Mouse (Mus musculus) gastrocnemius, postnatal 36 days (tissue): ENCODE data around the gene Gdpd4. TPM values are rescaled to one million over a fixed set of nuclear protein-coding genes. Genes with fewer than 3 reads are reported as not detected.

Experiments
- DNase-seq, 2 experiments: peaks; one replicate each; pipeline ENCODE4 v3.0.0; 2022
- intact Hi-C: fragments of 180-260 bp; cut with DNase I; formaldehyde crosslinking; loops from one replicate; pipeline ENCODE4 v1.15.1; 2025
- long read RNA-seq, 2 experiments: library from polyadenylated mRNA; stranded (forward); transcript quantifications; one replicate each; pipeline ENCODE4 v2.0.0; 2021
- total RNA-seq, 2 experiments: library from RNA; stranded (reverse); gene quantifications; 2 replicates each; pipeline ENCODE4 v1.2.3; 2021

Gene Gdpd4
- total RNA-seq: under 1 TPM in 1 of 2 experiments, not detected in 1; 0.08 TPM
- long read RNA-seq, experiment 1: 0 reads
- long read RNA-seq, experiment 2: 0 reads

- intact Hi-C loops: no loop called here
- DNase-seq: no peak
Measured at GRCm38 (mm10) chr7:97919742-97920141, at the start of gene Gdpd4. Gdpd4 (plus strand) TSS chr7:97919955.

GRCm38 (mm10) chr7:97872396-97872795 is 47.4 kb upstream of the Gdpd4 start:
- DNase-seq: no peak
- intact Hi-C loops: no loop called here

- no peak for DNase-seq
- intact Hi-C loops: no loop called here
Measured at GRCm38 (mm10) chr7:97873317-97873716, 46.4 kb upstream of the Gdpd4 start.

GRCm38 (mm10) chr7:97877846-97878538 is 41.8 kb upstream of the Gdpd4 start:
- intact Hi-C loops: no loop called here
- DNase-seq: no peak

- DNase-seq: no peak
- intact Hi-C loops: no loop called here
Measured at GRCm38 (mm10) chr7:97911646-97912045, 8.1 kb upstream of the Gdpd4 start.

GRCm38 (mm10) chr7:97914833-97915516 is 4.8 kb upstream of the Gdpd4 start:
- DNase-seq: no peak
- intact Hi-C loops: no loop called here

GRCm38 (mm10) chr7:97925819-97926218 is 6.1 kb downstream of the Gdpd4 start:
- DNase-seq: no peak
- intact Hi-C loops: no loop called here

- no peak for DNase-seq
- intact Hi-C loops: no loop called here
Measured at GRCm38 (mm10) chr7:97926978-97927377, 7.2 kb downstream of the Gdpd4 start.

GRCm38 (mm10) chr7:97944485-97944884 is 24.7 kb downstream of the Gdpd4 start:
- intact Hi-C loops: no loop called here
- no peak for DNase-seq

GRCm38 (mm10) chr7:97972486-97972885 is 52.7 kb downstream of the Gdpd4 start:
- intact Hi-C loops: no loop called here

GRCm38 (mm10) chr7:97977463-97977862 is 57.7 kb downstream of the Gdpd4 start:
- DNase-seq: peak; percentile 26 to 32

More at GRCm38 (mm10) chr7:97972486-97972885, 52.7 kb downstream of the Gdpd4 start:
- DNase-seq: no peak

GRCm38 (mm10) chr7:97984108-97984834 is 64.5 kb downstream of the Gdpd4 start:
- DNase-seq: no peak
- intact Hi-C loops: no loop called here

More at GRCm38 (mm10) chr7:97977463-97977862, 57.7 kb downstream of the Gdpd4 start:
- intact Hi-C loops: loop anchor here (2.0 kb wide), 1 partner anchor 231 kb away; no protein-coding TSS in a partner anchor

GRCm38 (mm10) chr7:98002617-98003016 is 82.9 kb downstream of the Gdpd4 start:
- intact Hi-C loops: no loop called here
- DNase-seq: no peak

- DNase-seq: no peak
- intact Hi-C loops: no loop called here
Measured at GRCm38 (mm10) chr7:98048101-98048824, 128.5 kb downstream of the Gdpd4 start.

- DNase-seq: no peak
- intact Hi-C loops: no loop called here
Measured at GRCm38 (mm10) chr7:98051980-98052379, 132.2 kb downstream of the Gdpd4 start.

GRCm38 (mm10) chr7:98054461-98054860 is 134.7 kb downstream of the Gdpd4 start:
- no peak for DNase-seq
- intact Hi-C loops: no loop called here

GRCm38 (mm10) chr7:98054942-98055341 is 135.2 kb downstream of the Gdpd4 start:
- intact Hi-C loops: no loop called here
- no peak for DNase-seq

GRCm38 (mm10) chr7:98066229-98066628 is 146.5 kb downstream of the Gdpd4 start:
- no peak for DNase-seq
- intact Hi-C loops: no loop called here

- intact Hi-C loops: loop anchor here (1.0 kb wide), 1 partner anchor 49 kb away; no protein-coding TSS in a partner anchor
- DNase-seq: peak; percentile 72 to 75
Measured at GRCm38 (mm10) chr7:98071620-98072019, 151.9 kb downstream of the Gdpd4 start.

- intact Hi-C loops: no loop called here
- DNase-seq: no peak
Measured at GRCm38 (mm10) chr7:98077453-98077852, 157.7 kb downstream of the Gdpd4 start.
